Mouse (Mus musculus): ENCODE measurements around the gene Ndufb8. TPM values are rescaled to one million over a fixed set of nuclear protein-coding genes. Genes with fewer than 3 reads are reported as not detected.
A peak's percentile ranks its signal among the peaks of the same experiment; 100 is the strongest.

Gene Ndufb8
- polyA plus RNA-seq, 1 experiment from 2014 or later: 824 TPM

DNA sequence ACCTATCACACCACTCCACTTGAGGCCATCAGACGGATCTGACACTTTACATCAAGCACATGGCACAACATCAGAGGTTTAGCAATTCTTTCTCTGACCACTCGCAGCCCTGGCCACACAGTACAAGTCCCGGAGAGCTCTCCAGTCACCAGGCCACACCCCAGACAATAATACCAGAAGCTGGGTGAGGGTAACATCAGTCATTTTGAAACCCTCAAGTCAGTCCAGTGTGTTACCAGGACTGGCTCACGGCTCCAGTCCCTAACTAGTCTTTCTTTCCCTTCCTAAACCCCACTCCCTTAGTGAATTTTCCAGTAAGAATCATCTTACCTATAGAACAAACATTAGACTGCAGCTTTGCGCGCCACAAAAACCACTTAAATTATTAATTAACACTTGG lies 25.2 kb downstream of the Ndufb8 start:
- Histone ChIP-seq H3K4me1 (replicated peaks) (no peaks in the 10 kb centered on the region), H3K27me3 (replicated peaks) (peaks cover 18% of the 10 kb centered on the region), H3K9ac (no peak overlapping the region), H3K9me3 (replicated peaks) (no peaks in the 10 kb centered on the region), H3K36me3 (no peaks in the 10 kb centered on the region), H3K4me2 (no peak overlapping the region), H3K27ac (ENCODE audit: poor library complexity, severe bottlenecking) (no peak overlapping the region), H3K4me3 (no peak overlapping the region)
- no peak for ATAC-seq (ENCODE audit: insufficient number of reproducible peaks, low FRiP score)
- WGBS: 70% methylated on average over 6 of the region's 6 CpGs

DNA sequence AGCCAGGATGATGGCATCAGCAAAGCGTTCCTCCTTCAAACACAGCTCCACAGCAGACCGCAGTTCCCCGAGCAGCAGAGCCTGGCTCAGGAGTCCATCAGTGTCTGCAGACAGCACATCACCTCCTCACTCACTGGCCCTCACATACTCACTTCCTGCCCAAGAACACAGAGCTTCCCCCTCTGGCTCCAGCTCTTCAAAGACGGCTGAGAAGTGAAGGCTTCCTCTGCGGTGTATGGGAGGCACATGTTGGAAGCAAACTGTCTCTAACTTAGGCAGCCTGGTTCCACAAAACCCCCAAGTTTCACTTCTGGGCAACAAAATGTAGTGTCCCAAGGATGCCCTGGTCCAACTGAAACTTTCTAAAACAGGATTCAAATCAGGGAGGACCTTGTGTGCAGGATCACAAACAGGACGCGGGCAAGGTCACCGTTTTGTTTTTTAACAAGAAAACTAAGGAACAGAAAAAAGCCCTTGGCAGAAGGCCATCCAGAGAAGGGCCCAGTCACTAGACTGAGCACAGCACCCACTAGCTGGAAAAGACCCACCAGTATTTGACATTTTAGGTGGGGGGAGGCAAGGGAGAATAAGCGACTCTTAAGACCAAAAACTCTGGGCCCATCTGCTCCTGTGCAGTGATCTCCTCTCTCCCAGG lies 29.6 kb downstream of the Ndufb8 start:
- no peak overlapping the region for H3K9ac ChIP-seq
- no peaks in the 10 kb centered on the region for H3K36me3 ChIP-seq
- WGBS: 73% methylated on average over 9 of the region's 9 CpGs
- H3K27ac ChIP-seq (ENCODE audit: poor library complexity, severe bottlenecking): no peak overlapping the region
- no peak overlapping the region for H3K4me2 ChIP-seq
- H3K27me3 ChIP-seq (replicated peaks): peaks cover 8% of the 10 kb centered on the region; the same call in 1 of the 2 replicates
- H3K4me3 ChIP-seq: no peak overlapping the region
- H3K9me3 ChIP-seq (replicated peaks): no peaks in the 10 kb centered on the region
- no peak for ATAC-seq (ENCODE audit: insufficient number of reproducible peaks, low FRiP score)
- no peaks in the 10 kb centered on the region for H3K4me1 ChIP-seq (replicated peaks)

DNA sequence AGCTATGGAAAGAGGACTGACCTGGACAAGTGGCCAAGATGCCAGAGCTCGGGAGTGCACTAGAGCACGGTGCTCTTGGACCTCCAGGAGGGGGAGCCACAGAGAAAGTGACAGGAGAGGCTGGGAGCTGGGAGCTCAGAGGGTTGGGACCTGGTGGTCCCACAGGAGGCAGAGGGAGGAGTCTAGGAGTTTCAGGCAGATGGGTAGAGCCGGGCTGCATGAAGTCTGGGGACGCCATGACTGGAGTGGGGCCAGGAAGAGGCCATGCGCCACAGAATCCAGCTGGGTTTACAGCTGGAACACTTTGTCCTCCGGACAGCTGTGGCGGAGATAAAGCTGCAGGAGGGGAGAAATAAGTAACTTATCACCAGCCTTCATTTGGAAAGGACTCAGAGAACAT lies 36.1 kb downstream of the Ndufb8 start:
- 31% methylated on average over 7 of the region's 7 CpGs for whole genome bisulfite sequencing
- ATAC-seq (ENCODE audit: insufficient number of reproducible peaks, low FRiP score): no peak
- Histone ChIP-seq H3K27me3 (replicated peaks) (peaks cover 53% of the 10 kb centered on the region), H3K9ac (no peak overlapping the region), H3K27ac (ENCODE audit: poor library complexity, severe bottlenecking) (no peak overlapping the region), H3K4me3 (no peak overlapping the region), H3K4me1 (replicated peaks) (peaks cover 7% of the 10 kb centered on the region), H3K9me3 (replicated peaks) (no peaks in the 10 kb centered on the region), H3K36me3 (no peaks in the 10 kb centered on the region), H3K4me2 (no peak overlapping the region)

DNA sequence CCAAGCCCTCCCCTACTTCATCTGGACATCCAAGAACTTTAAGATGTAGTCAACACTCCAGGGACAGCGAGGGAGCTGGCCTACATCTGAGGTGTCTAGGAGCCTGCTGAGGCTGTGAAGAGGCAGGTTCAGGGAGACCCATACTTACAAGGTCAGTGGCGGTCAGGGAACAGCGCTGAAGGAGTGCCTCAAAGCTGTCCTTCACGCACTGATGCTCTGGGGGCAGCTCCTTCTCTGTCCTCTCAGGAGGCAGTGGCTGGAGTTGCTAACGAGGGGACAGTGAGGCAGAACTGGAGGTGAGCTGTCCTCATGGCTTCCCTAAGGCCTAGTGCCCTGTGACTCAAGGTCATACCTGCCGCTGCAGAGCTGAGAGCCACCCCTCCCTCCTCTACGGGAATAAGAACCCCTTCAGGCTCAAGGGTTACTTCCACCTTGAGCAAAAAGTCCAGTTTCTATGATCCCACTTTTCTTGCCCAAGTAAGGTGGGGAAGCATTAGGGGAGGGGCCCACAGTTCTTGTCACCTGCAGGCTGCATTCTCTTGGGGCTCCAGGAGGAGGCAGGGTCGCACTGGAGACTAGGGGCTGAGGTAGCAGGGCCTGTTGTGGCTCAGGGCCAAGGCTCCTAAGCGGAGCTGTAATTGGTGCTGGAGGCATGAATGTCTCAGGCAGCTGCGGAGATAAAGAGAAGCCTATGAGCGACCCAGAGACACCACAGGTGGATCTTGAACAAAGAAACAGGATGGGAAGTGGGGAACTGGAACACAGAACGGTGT lies 37.1 kb downstream of the Ndufb8 start:
- Histone ChIP-seq H3K9me3 (replicated peaks) (no peaks in the 10 kb centered on the region), H3K36me3 (no peaks in the 10 kb centered on the region), H3K27ac (ENCODE audit: poor library complexity, severe bottlenecking) (no peak overlapping the region), H3K4me3 (no peak overlapping the region), H3K27me3 (replicated peaks) (peaks cover 59% of the 10 kb centered on the region), H3K4me2 (no peak overlapping the region), H3K4me1 (replicated peaks) (peaks cover 8% of the 10 kb centered on the region), H3K9ac (no peak overlapping the region)
- 0 out of 2 replicates have a peak, but pooled peaks have one; percentile 40 for ATAC-seq (ENCODE audit: insufficient number of reproducible peaks, low FRiP score)
- WGBS: 52% methylated on average over 12 of the region's 12 CpGs

DNA sequence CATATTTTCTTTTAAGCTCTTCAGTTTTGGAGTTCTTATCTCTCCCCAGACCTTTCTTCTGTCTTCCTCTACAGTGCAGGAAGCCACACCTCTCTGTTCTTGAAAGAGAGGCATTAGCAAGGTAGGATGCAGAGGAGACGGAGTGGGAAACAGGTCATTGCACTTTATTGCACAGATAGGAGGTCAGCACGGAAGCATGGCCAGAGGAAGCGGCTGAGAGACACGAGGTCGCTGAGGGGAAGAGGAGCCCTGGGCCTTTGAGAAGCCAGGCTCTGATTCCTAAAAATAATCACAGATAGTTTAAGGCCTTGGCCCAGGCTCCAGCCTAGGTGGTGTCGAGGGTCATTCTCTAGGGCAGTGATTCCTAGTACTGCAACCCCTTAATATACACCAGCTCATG lies 39.5 kb downstream of the Ndufb8 start:
- H3K4me2 ChIP-seq: no peak overlapping the region
- H3K9ac ChIP-seq: no peak overlapping the region
- H3K9me3 ChIP-seq (replicated peaks): no peaks in the 10 kb centered on the region
- 38% methylated on average over 6 of the region's 6 CpGs for WGBS
- peaks cover 23% of the 10 kb centered on the region for H3K4me1 ChIP-seq (replicated peaks)
- H3K36me3 ChIP-seq: no peaks in the 10 kb centered on the region
- H3K27ac ChIP-seq (ENCODE audit: poor library complexity, severe bottlenecking): no peak overlapping the region
- no peak overlapping the region for H3K4me3 ChIP-seq
- ATAC-seq (ENCODE audit: insufficient number of reproducible peaks, low FRiP score): no peak
- H3K27me3 ChIP-seq (replicated peaks): peaks cover 83% of the 10 kb centered on the region

DNA sequence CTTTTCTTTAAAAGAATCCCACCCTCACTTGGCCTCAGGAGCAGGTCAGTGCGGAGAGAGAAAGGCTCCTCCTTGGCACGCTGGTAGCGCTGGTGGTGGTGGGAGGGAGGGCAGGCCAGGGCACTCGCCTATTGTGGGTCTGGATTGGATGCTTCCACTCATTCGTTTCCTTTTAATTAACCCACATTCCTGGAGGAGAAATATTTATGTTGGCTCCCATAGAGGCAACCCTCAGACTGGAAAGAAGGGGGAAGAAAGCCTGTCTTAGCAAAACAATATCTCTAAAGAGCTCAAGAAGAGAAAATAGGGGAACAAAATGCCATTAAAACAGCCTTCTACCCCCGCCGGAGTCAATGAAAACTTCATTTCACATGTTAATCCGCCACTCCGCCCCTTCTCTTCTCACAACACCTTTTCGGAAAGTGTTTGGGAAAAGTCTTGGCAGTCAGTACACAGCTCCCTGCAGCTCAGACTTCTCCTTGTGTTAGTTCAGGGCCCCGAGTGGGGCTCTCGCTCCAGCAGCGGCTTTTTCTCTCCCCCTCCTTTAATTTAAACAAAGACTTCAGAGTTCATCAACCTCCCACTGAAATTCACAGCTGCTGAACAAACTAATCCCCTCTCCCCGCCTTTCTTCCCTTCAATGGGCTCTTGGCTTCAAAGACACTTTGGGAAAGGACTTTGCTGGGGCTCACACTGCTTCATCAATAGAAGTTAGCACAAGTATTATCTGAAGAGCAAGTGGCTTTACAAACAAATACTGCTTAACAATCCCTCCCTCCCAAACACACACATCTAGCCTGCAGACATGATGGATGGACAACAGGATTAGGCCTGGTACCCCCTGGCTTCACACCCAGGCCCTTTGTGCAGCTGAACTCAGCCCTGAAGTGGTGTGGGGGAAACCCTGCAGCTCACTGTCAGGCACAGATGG lies 40.5 kb downstream of the Ndufb8 start:
- Histone ChIP-seq H3K36me3 (no peaks in the 10 kb centered on the region), H3K27me3 (replicated peaks) (peaks cover 92% of the 10 kb centered on the region), H3K4me1 (replicated peaks) (peaks cover 32% of the 10 kb centered on the region), H3K9ac (no peak overlapping the region), H3K4me3 (no peak overlapping the region), H3K4me2 (no peak overlapping the region), H3K9me3 (replicated peaks) (no peaks in the 10 kb centered on the region), H3K27ac (ENCODE audit: poor library complexity, severe bottlenecking) (no peak overlapping the region)
- ATAC-seq (ENCODE audit: insufficient number of reproducible peaks, low FRiP score): no peak
- 24% methylated on average over 14 of the region's 14 CpGs for WGBS

DNA sequence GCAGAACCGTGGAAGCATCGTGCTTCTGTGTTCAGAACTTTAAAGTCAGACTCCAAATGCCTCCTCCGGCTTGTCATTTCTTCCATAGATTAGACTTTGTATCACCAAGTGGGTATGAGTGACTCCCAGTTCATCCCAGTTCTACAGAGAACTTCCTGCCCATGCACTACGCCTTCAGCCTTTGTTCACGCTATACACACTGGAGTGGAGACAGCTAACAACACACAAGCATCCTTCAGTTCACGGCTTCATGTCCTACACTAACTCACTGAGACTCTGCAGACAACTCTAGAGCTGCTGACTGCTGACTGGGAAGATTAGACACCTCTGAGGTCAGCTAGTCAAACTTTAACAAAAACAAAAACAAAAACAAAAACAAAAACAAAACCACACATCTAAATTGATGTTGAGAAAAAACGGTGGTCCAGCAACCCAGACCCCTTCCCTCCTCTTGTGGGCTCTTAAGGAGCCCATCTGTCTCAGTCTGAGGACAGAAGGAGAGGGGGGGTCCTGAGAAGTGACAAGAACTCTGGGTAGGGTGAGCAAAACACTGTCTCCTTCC lies 41.2 kb downstream of the Ndufb8 start:
- Histone ChIP-seq H3K4me2 (no peak overlapping the region), H3K9me3 (replicated peaks) (no peaks in the 10 kb centered on the region), H3K27me3 (replicated peaks) (peaks cover 99% of the 10 kb centered on the region), H3K4me3 (no peak overlapping the region), H3K4me1 (replicated peaks) (peaks cover 32% of the 10 kb centered on the region), H3K36me3 (no peaks in the 10 kb centered on the region), H3K27ac (ENCODE audit: poor library complexity, severe bottlenecking) (no peak overlapping the region), H3K9ac (no peak overlapping the region)
- WGBS: 18% methylated on average over 7 of the region's 7 CpGs
- no peak for ATAC-seq (ENCODE audit: insufficient number of reproducible peaks, low FRiP score)

DNA sequence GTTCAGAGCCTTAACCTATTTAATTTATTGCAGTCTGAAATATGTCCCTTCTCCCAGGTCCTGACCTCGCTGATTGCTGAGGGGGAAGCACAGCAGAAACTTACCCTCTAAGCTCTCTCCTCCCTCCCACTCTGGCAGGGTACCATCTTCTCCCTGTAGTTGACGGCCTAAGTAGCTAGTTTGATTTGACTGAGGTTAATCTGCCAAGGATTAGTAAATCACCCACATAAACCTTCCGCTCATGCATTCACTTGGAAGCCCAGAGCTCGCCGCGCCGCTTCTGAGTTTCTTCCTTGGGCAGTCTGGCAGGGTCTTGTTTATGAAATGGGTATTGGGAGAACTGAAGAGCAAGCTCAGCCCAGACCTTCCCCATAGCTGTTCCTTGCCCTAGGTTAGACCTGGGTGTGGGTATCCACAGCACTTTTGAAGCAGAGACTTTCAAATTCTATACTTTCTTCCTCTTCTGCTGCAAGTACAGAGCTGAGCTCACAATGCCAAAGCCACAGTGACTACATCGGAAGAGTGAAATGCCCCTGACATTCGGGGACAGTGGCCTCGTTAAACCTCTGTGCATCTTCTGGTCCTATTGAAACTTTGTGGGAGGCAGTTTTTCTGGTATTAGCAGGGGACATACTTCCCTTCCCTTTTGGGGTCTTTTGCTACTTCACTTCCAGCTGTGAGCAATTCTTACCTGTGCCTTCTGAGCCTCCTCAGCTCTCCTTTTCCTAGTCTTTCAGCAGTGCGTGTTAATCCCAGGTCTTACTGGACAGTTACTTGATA lies 42.0 kb downstream of the Ndufb8 start:
- H3K27ac ChIP-seq (ENCODE audit: poor library complexity, severe bottlenecking): no peak overlapping the region
- no peak overlapping the region for H3K4me3 ChIP-seq
- WGBS: 24% methylated on average over 11 of the region's 11 CpGs
- peaks cover 32% of the 10 kb centered on the region for H3K4me1 ChIP-seq (replicated peaks)
- no peak for ATAC-seq (ENCODE audit: insufficient number of reproducible peaks, low FRiP score)
- H3K4me2 ChIP-seq: no peak overlapping the region
- H3K9me3 ChIP-seq (replicated peaks): no peaks in the 10 kb centered on the region
- H3K27me3 ChIP-seq (replicated peaks): peaks cover 99% of the 10 kb centered on the region
- H3K9ac ChIP-seq: no peak overlapping the region
- H3K36me3 ChIP-seq: no peaks in the 10 kb centered on the region

DNA sequence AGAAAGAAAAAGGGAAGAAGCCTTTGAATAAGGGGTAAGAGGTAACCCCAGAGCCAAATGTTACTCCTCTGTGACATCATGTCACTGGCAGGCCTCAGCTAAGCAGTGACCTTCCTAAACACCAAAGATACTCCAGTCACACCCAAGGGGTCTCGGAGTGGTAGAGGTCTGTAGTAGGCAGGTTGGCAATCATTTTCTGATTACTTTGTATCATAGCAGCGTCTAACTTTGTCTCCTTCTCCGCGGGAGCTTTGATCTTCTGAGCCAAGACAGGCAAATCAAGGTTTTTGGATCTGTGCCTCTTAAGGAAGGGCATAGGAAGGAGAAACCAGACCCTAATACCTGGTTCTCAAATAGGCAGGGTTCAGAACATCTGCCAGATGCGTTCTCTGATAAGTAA lies 42.6 kb downstream of the Ndufb8 start:
- Histone ChIP-seq H3K27me3 (replicated peaks) (peaks cover 95% of the 10 kb centered on the region), H3K4me2 (no peak overlapping the region), H3K4me1 (replicated peaks) (peaks cover 32% of the 10 kb centered on the region), H3K4me3 (no peak overlapping the region), H3K36me3 (no peaks in the 10 kb centered on the region), H3K27ac (ENCODE audit: poor library complexity, severe bottlenecking) (no peak overlapping the region), H3K9ac (no peak overlapping the region), H3K9me3 (replicated peaks) (no peaks in the 10 kb centered on the region)
- WGBS: 25% methylated on average over 5 of the region's 5 CpGs
- ATAC-seq (ENCODE audit: insufficient number of reproducible peaks, low FRiP score): no peak

DNA sequence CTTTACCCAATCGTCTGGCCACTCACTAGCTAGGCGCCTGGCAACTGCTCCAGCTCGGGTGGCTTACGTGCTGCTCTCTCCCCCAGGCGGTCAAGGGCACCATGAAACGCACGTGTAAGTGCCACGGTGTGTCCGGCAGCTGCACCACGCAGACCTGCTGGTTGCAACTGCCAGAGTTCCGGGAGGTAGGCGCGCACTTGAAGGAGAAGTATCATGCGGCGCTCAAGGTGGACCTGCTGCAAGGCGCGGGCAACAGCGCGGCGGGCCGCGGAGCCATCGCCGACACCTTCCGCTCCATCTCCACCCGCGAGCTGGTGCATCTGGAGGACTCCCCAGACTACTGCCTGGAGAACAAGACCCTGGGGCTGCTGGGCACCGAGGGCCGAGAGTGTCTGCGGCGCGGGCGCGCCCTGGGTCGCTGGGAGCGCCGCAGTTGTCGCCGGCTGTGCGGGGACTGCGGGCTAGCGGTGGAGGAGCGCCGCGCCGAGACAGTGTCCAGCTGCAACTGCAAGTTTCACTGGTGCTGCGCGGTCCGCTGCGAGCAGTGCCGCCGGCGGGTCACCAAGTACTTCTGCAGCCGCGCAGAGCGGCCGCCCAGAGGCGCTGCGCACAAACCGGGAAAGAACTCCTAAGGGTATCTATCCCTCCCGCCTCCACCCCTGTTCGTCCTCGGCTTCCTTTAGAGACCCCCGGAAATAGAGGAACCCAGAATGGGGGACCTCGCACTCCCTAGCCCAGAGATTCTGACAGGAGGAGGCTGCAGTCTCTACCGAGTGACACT lies 43.6 kb downstream of the Ndufb8 start:
- H3K9me3 ChIP-seq (replicated peaks): no peaks in the 10 kb centered on the region
- no peak overlapping the region for H3K27ac ChIP-seq (ENCODE audit: poor library complexity, severe bottlenecking)
- no peaks in the 10 kb centered on the region for H3K36me3 ChIP-seq
- ATAC-seq (ENCODE audit: insufficient number of reproducible peaks, low FRiP score): 0 out of 2 replicates have a peak, but pooled peaks have one; percentile 31
- peaks cover 90% of the 10 kb centered on the region for H3K27me3 ChIP-seq (replicated peaks)
- peaks cover 32% of the 10 kb centered on the region for H3K4me1 ChIP-seq (replicated peaks)
- WGBS: under 1% methylated on average over 66 of the region's 66 CpGs
- H3K9ac ChIP-seq: peak overlapping the region; percentile 49; the same call in 1 of the 2 replicates
- peak overlapping the region; percentile 50 for H3K4me3 ChIP-seq
- H3K4me2 ChIP-seq: peak overlapping the region; percentile 90
